19 mouse cellular contexts compared by ENCODE assay signal in genomic region chr12:21176399-21176798, GRCm38 (mm10).
DNase-seq lines count a peak whose midpoint lies in the region; ATAC-seq and TF ChIP-seq lines count a peak whose summit lies in the region.
"Had no signal": no experiment of that assay in that cellular context is flagged by ENCODE, and none has a peak within 500 bp of the region (broad histone marks: within the 10 kb centered on the region; RNA-seq: fewer than 3 reads in every experiment).

No protein-coding gene starts in this region.

- ATAC-seq in intestine, embryonic 15.5 days: peak; percentile 75
- no peak for ATAC-seq in intestine, postnatal 0 days
- peak; percentile 54 for ATAC-seq in intestine, embryonic 16.5 days
- ATAC-seq in forebrain, embryonic 11.5 days (replicated peaks; ENCODE audit: low FRiP score): no peak
- ATAC-seq: activated CD4-positive, CD25-positive, alpha-beta regulatory T cell, adult 4 months; CD4-positive, CD25-positive, alpha-beta regulatory T cell, adult 4 months; Patski had no signal

- no peaks in the 10 kb centered on the region for H3K36me3 ChIP-seq in intestine, embryonic 15.5 days
- H3K36me3 ChIP-seq in intestine, postnatal 0 days (ENCODE audit: control insufficient read depth, insufficient read depth): no peaks in the 10 kb centered on the region; the same call in 1 of the 2 replicates
- no peaks in the 10 kb centered on the region for H3K36me3 ChIP-seq in intestine, embryonic 16.5 days (ENCODE audit: control insufficient read depth, insufficient read depth, low read length)
- no peaks in the 10 kb centered on the region; the same call in 1 of the 2 replicates for H3K36me3 ChIP-seq in forebrain, embryonic 11.5 days (ENCODE audit: control insufficient read depth, insufficient read depth, low read length)
- H3K36me3 ChIP-seq: G1E had no signal

- no peak overlapping the region for H3K4me3 ChIP-seq in intestine, embryonic 15.5 days (replicated peaks)
- no peak overlapping the region for H3K4me3 ChIP-seq in intestine, postnatal 0 days (ENCODE audit: low read depth, low read length)
- H3K4me3 ChIP-seq in intestine, embryonic 16.5 days (ENCODE audit: low read length): no peak overlapping the region
- H3K4me3 ChIP-seq in forebrain, embryonic 11.5 days (ENCODE audit: low read depth, low read length): no peak overlapping the region

- no peak overlapping the region for H3K27ac ChIP-seq in intestine, embryonic 15.5 days
- H3K27ac ChIP-seq in intestine, postnatal 0 days (ENCODE audit: low read depth, low read length): no peak overlapping the region
- H3K27ac ChIP-seq in intestine, embryonic 16.5 days (ENCODE audit: low read length): no peak overlapping the region
- no peak overlapping the region for H3K27ac ChIP-seq in forebrain, embryonic 11.5 days (ENCODE audit: low read depth, low read length)

- no peak overlapping the region for H3K9ac ChIP-seq in intestine, embryonic 15.5 days
- H3K9ac ChIP-seq in intestine, postnatal 0 days (ENCODE audit: low read depth, low read length): no peak overlapping the region
- H3K9ac ChIP-seq in intestine, embryonic 16.5 days (ENCODE audit: low read depth, low read length): no peak overlapping the region
- no peak overlapping the region for H3K9ac ChIP-seq in forebrain, embryonic 11.5 days (ENCODE audit: low read length)

- no peaks in the 10 kb centered on the region for H3K9me3 ChIP-seq in intestine, embryonic 15.5 days
- no peaks in the 10 kb centered on the region for H3K9me3 ChIP-seq in intestine, postnatal 0 days (ENCODE audit: control insufficient read depth)
- no peaks in the 10 kb centered on the region for H3K9me3 ChIP-seq in intestine, embryonic 16.5 days (ENCODE audit: control insufficient read depth, low read length)
- no peaks in the 10 kb centered on the region for H3K9me3 ChIP-seq in forebrain, embryonic 11.5 days (ENCODE audit: control insufficient read depth, low read length)

- DNase-seq in forebrain, embryonic 11.5 days (ENCODE audit: low spot score): no peak
- DNase-seq: adrenal gland, adult 2 months; adrenal gland, adult 8-10 months; adrenal gland, postnatal 10 days; adrenal gland, postnatal 14 days; adrenal gland, postnatal 25 days; adrenal gland, postnatal 36 days; B cell, adult 2 months; cerebellum, adult 11 months; cerebellum, adult 11-12 months; cerebellum, adult 18-20 months had no signal

- no peak for TF ChIP-seq CTCF in intestine, postnatal 0 days (IDR thresholded peaks at IDR 0.05; ENCODE audit: low read depth)

- 77% methylated on average over 5 of the region's 5 CpGs for WGBS in intestine, embryonic 15.5 days
- WGBS in intestine, postnatal 0 days: 68% methylated on average over 5 of the region's 5 CpGs
- WGBS in intestine, embryonic 16.5 days: 79% methylated on average over 5 of the region's 5 CpGs
- 92% methylated on average over 5 of the region's 5 CpGs for WGBS in forebrain, embryonic 11.5 days

- H3K27me3 ChIP-seq in intestine, embryonic 15.5 days (replicated peaks): no peaks in the 10 kb centered on the region
- H3K27me3 ChIP-seq in intestine, postnatal 0 days (replicated peaks; ENCODE audit: control insufficient read depth, insufficient read depth, low read length): no peaks in the 10 kb centered on the region
- no peaks in the 10 kb centered on the region for H3K27me3 ChIP-seq in intestine, embryonic 16.5 days (replicated peaks; ENCODE audit: control insufficient read depth, insufficient read depth, low read length)
- H3K27me3 ChIP-seq in forebrain, embryonic 11.5 days (ENCODE audit: control insufficient read depth, insufficient read depth, low read length): no peaks in the 10 kb centered on the region
- H3K27me3 ChIP-seq: CH12.LX, Patski had no signal

- 0 out of 2 replicates have a peak, but pooled peaks cover under 1% of the 10 kb centered on the region for H3K4me1 ChIP-seq in intestine, embryonic 15.5 days (replicated peaks)
- no peaks in the 10 kb centered on the region for H3K4me1 ChIP-seq in intestine, postnatal 0 days (replicated peaks; ENCODE audit: control insufficient read depth, insufficient read depth, low read length)
- peaks cover 5% of the 10 kb centered on the region; the same call in 1 of the 2 replicates for H3K4me1 ChIP-seq in intestine, embryonic 16.5 days (ENCODE audit: control insufficient read depth, insufficient read depth, low read length)
- H3K4me1 ChIP-seq in forebrain, embryonic 11.5 days (replicated peaks; ENCODE audit: control insufficient read depth, insufficient read depth, low read length): no peaks in the 10 kb centered on the region

- no peak overlapping the region for H3K4me2 ChIP-seq in intestine, embryonic 15.5 days (replicated peaks)
- no peak overlapping the region for H3K4me2 ChIP-seq in intestine, postnatal 0 days (replicated peaks; ENCODE audit: low read depth)
- no peak overlapping the region for H3K4me2 ChIP-seq in intestine, embryonic 16.5 days (ENCODE audit: low read depth, low read length)
- H3K4me2 ChIP-seq in forebrain, embryonic 11.5 days (ENCODE audit: low read depth, low read length, severe bottlenecking): no peak overlapping the region

Comparison
In these comparisons a context has a peak if more than half of its experiments do, and no peak if none do; other contexts are left out.
1. ATAC-seq: peak in intestine, embryonic 15.5 days (single experiment) and intestine, embryonic 16.5 days (single experiment); none in intestine, postnatal 0 days (single experiment) and forebrain, embryonic 11.5 days (single experiment).